ENCODE assay signal across 8 mouse cellular contexts in the genomic region with DNA sequence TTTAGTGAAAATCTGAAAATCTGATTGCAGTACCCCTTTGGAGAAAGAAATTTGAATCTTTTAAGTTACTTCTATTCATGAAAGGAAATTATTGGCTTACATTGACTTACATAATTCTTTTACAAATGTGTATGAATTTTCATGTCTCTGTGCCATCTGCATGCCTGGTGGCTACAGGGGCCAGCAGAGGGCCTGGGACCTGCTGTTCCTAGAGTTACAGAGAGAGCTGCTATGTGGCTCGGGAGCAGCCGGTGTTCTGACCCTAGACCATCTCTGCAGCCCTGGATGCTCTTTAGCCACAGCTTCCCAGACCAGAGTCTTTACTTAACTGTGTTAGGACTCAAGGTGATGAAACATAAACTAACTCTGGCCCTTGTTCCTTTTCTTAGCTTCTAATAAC. TPM values are rescaled to one million over a fixed set of nuclear protein-coding genes. Genes with fewer than 3 reads are reported as not detected.
DNase-seq lines count a peak whose midpoint lies in the region; ATAC-seq and TF ChIP-seq lines count a peak whose summit lies in the region.

No protein-coding gene starts in this region.

- H3K4me1 ChIP-seq in midbrain, postnatal 0 days (ENCODE audit: insufficient read depth, low read length), result peaks cover 8% of the 10 kb centered on the region; the same call in 1 of the 2 replicates

- peak; percentile 31 for ATAC-seq in granulocyte monocyte progenitor cell, adult 5-6 weeks (replicated peaks; ENCODE audit: poor library complexity, severe bottlenecking)
- no peak for ATAC-seq in midbrain, postnatal 0 days (ENCODE audit: low FRiP score)
- ATAC-seq in activated CD4-positive, CD25-positive, alpha-beta regulatory T cell, adult 4 months, result no peak

- H3K36me3 ChIP-seq in midbrain, postnatal 0 days (ENCODE audit: insufficient read depth, low read length), result no peaks in the 10 kb centered on the region

- 7% methylated on average over 2 of the region's 2 CpGs for WGBS in midbrain, postnatal 0 days

- DNase-seq in ovary, postnatal 36 days (ENCODE audit: low spot score), result peak; percentile 21
- DNase-seq in ovary, postnatal 10 days (ENCODE audit: low spot score), result no peak
- peak; percentile 49 to 62 for DNase-seq in cerebellum, postnatal 10 days
- DNase-seq in kidney, postnatal 14 days, result peak; percentile 16
- peak; percentile 28 for DNase-seq in midbrain, postnatal 0 days (ENCODE audit: low spot score)
- DNase-seq in layer of hippocampus, postnatal 36 days, result no peak

- peak; percentile 50 for TF ChIP-seq CTCF in midbrain, postnatal 0 days (IDR thresholded peaks at IDR 0.05)

- H3K27me3 ChIP-seq in midbrain, postnatal 0 days (ENCODE audit: insufficient read depth, low read length), result no peaks in the 10 kb centered on the region

- H3K4me2 ChIP-seq in midbrain, postnatal 0 days (ENCODE audit: low read depth, low read length, poor library complexity, severe bottlenecking), result peak overlapping the region; percentile 67

- no peak overlapping the region for H3K9ac ChIP-seq in midbrain, postnatal 0 days (replicated peaks; ENCODE audit: low read length, poor library complexity, severe bottlenecking)

- H3K27ac ChIP-seq in midbrain, postnatal 0 days (ENCODE audit: low read depth, low read length), result no peak overlapping the region

- peak overlapping the region; percentile 99; the same call in 1 of the 2 replicates for H3K4me3 ChIP-seq in midbrain, postnatal 0 days (ENCODE audit: low read depth, low read length)

- no peaks in the 10 kb centered on the region for H3K9me3 ChIP-seq in midbrain, postnatal 0 days (ENCODE audit: low read length)

RNA-seq across cellular contexts. Expression of gene Smap1, which starts 1.8 kb away (rescaled TPM):
- 39.3 and 89.9 TPM in 2 replicates for total RNA-seq in granulocyte monocyte progenitor cell, adult 5-6 weeks (2014; fragmentation: Nextera tagmentation)
- total RNA-seq in granulocyte monocyte progenitor cell, adult 5-6 weeks (2017), result 30.8 and 32.2 TPM in 2 replicates
- 85.7 and 105 TPM in 2 replicates for total RNA-seq in midbrain, postnatal 0 days (2014; rRNA removed)
- polyA plus RNA-seq in midbrain, postnatal 0 days (2015; fragmentation: Nextera tagmentation; extraction: Ambion mirVana), result 164 and 181 TPM in 2 replicates
- polyA plus RNA-seq in activated CD4-positive, CD25-positive, alpha-beta regulatory T cell, adult 4 months (2017; shearing (Covaris generic)), result 10 to 100 TPM; 51.2 to 53.3 TPM
- total RNA-seq in layer of hippocampus, postnatal 36 days (2021), result 100 to 1,000 TPM; 136 to 152 TPM

Comparison
In these comparisons a context has a peak if more than half of its experiments do, and no peak if none do; other contexts are left out.
1. DNase-seq: peak in ovary, postnatal 36 days (single experiment), cerebellum, postnatal 10 days (2 of 2), kidney, postnatal 14 days (single experiment) and midbrain, postnatal 0 days (single experiment); none in ovary, postnatal 10 days (single experiment) and layer of hippocampus, postnatal 36 days (0 of 2).